Mouse (Mus musculus): ENCODE measurements around the gene Myo3b. TPM values are rescaled to one million over a fixed set of nuclear protein-coding genes. Genes with fewer than 3 reads are reported as not detected.
"Not testable (repeated sequence)": the region's sequence is repeated elsewhere in the genome, so short reads cannot be mapped to it uniquely, and the experiment has no call there.

Myo3b gene
- polyA plus RNA-seq, 1 experiment from 2014 or later, result 0.16 TPM

DNA sequence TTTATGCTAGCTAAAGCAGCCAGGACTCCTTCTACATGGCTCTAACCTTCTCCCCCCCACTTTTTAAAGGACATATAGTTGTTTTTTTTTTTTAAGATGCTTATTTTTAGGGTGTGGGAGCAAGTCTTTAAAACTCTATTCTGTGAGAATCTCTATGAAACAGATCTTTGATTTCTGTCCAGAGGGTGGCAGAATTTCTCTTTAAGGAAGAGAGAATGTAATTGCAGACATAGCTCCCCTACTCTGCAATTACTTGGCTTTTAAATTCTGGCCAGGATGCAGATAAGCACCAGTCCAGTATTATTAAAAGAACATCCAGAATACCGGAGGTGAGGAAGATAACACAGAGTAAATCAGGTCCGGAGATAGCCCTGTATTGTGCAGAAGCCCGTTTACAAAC, 178.9 kb downstream of the Myo3b start:
- ATAC-seq, result no peak
- no peaks in the 10 kb centered on the region for H3K36me3 ChIP-seq (ENCODE audit: control insufficient read depth, insufficient read depth, low read length)
- H3K4me3 ChIP-seq (ENCODE audit: low read depth, low read length), result no peak overlapping the region
- 82% methylated on average over 3 of the region's 3 CpGs for WGBS
- H3K27ac ChIP-seq (ENCODE audit: low read length), result no peak overlapping the region
- H3K27me3 ChIP-seq (ENCODE audit: control insufficient read depth, insufficient read depth, low read depth, low read length), result no peaks in the 10 kb centered on the region
- H3K4me2 ChIP-seq (ENCODE audit: low read length), result no peak overlapping the region
- peaks cover 9% of the 10 kb centered on the region for H3K4me1 ChIP-seq (ENCODE audit: control insufficient read depth, insufficient read depth, low read length)
- no peak overlapping the region for H3K9ac ChIP-seq (ENCODE audit: low read depth, low read length)
- no peaks in the 10 kb centered on the region for H3K9me3 ChIP-seq (replicated peaks; ENCODE audit: control insufficient read depth, low read length, poor library complexity, severe bottlenecking)

- no peaks in the 10 kb centered on the region for H3K9me3 ChIP-seq (replicated peaks; ENCODE audit: control insufficient read depth, low read length, poor library complexity, severe bottlenecking)
- no peak for ATAC-seq
- H3K4me1 ChIP-seq (ENCODE audit: control insufficient read depth, insufficient read depth, low read length), result peaks cover 9% of the 10 kb centered on the region
- WGBS, result 54% methylated on average over 8 of the region's 8 CpGs
- no peaks in the 10 kb centered on the region for H3K27me3 ChIP-seq (ENCODE audit: control insufficient read depth, insufficient read depth, low read depth, low read length)
- 0 out of 2 replicates have a peak overlapping the region, but pooled peaks have one; percentile 3 for H3K27ac ChIP-seq (ENCODE audit: low read length)
- no peaks in the 10 kb centered on the region for H3K36me3 ChIP-seq (ENCODE audit: control insufficient read depth, insufficient read depth, low read length)
- no peak overlapping the region for H3K9ac ChIP-seq (ENCODE audit: low read depth, low read length)
- H3K4me3 ChIP-seq (ENCODE audit: low read depth, low read length), result no peak overlapping the region
- H3K4me2 ChIP-seq (ENCODE audit: low read length), result no peak overlapping the region
Measured at GRCm38 (mm10) chr2:70218469-70218868, 179.5 kb downstream of the Myo3b start.

DNA sequence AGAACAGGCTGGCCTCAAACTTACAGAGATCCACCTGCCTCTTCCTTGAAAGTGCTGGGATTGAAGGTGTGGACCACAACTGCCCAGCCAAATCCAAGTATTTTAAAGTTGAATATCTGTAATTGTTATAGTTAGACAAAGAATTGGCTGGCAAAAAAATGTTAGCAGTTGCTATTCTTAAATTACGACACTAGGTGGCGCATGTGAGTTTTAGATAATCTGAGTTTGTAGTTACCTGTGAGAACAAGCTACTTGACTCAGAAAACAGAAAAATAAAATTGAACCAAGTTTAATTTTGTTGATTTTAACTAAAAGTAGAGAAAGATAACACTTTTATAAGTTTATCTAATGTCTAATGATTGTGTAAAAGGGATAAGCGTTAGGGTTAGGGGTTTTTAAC, 187.8 kb downstream of the Myo3b start:
- H3K36me3 ChIP-seq (ENCODE audit: control insufficient read depth, insufficient read depth, low read length), result no peaks in the 10 kb centered on the region
- 13% methylated on average over 3 of the region's 3 CpGs for WGBS
- H3K27ac ChIP-seq (ENCODE audit: low read length), result no peak overlapping the region
- no peak overlapping the region for H3K4me3 ChIP-seq (ENCODE audit: low read depth, low read length)
- H3K27me3 ChIP-seq (ENCODE audit: control insufficient read depth, insufficient read depth, low read depth, low read length), result no peaks in the 10 kb centered on the region
- no peak for ATAC-seq
- no peaks in the 10 kb centered on the region for H3K4me1 ChIP-seq (ENCODE audit: control insufficient read depth, insufficient read depth, low read length)
- H3K9ac ChIP-seq (ENCODE audit: low read depth, low read length), result no peak overlapping the region
- no peak overlapping the region for H3K4me2 ChIP-seq (ENCODE audit: low read length)
- no peaks in the 10 kb centered on the region for H3K9me3 ChIP-seq (replicated peaks; ENCODE audit: control insufficient read depth, low read length, poor library complexity, severe bottlenecking)

DNA sequence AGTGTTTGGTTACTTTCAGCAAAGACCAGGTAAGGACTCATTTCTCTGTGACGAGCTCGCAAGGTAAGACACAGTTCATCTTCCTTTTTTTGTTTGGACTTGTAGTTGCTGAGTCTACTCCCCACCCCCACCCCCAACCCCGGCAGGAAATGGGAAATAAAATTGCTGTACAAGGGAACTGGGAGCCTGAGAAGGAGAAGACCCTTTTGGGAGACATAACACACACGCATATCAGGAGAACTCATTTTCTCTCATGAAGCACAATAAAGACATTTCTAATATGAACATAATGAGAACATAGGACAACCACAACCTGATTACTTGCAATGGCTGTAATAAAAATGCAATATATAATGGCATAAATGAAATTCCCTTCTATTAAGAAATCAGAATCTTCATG, 195.5 kb downstream of the Myo3b start:
- not testable (repeated sequence) for H3K27me3 ChIP-seq (ENCODE audit: control insufficient read depth, insufficient read depth, low read depth, low read length); H3K36me3 ChIP-seq (ENCODE audit: control insufficient read depth, insufficient read depth, low read length); H3K4me3 ChIP-seq (ENCODE audit: low read depth, low read length); H3K4me1 ChIP-seq (ENCODE audit: control insufficient read depth, insufficient read depth, low read length); H3K4me2 ChIP-seq (ENCODE audit: low read length); H3K27ac ChIP-seq (ENCODE audit: low read length); H3K9ac ChIP-seq (ENCODE audit: low read depth, low read length); ATAC-seq; H3K9me3 ChIP-seq (replicated peaks; ENCODE audit: control insufficient read depth, low read length, poor library complexity, severe bottlenecking)
- WGBS, result 76% methylated on average over 4 of the region's 4 CpGs

DNA sequence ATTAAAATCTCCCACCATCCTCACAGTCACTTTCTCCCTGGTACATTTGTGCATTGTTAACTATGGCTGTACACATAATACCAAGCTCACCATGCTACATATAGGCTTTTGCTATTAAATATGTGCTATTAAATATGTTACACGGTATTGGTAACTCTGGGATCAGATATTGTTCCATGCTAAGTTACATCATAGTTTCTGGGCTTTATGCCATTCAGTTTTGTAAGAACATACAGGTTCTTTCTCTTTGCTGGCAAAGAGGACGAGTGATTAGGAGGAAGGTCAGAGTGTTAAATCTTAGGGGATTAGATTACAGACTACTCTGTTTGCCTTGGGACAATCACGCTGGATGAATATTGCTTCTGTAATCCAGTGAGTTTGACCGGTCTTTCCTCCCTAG, 207.1 kb downstream of the Myo3b start:
- 60% methylated on average over 4 of the region's 4 CpGs for WGBS
- Histone ChIP-seq H3K9me3 (replicated peaks; ENCODE audit: control insufficient read depth, low read length, poor library complexity, severe bottlenecking) (no peaks in the 10 kb centered on the region), H3K4me2 (ENCODE audit: low read length) (no peak overlapping the region), H3K27me3 (ENCODE audit: control insufficient read depth, insufficient read depth, low read depth, low read length) (no peaks in the 10 kb centered on the region), H3K9ac (ENCODE audit: low read depth, low read length) (no peak overlapping the region), H3K27ac (ENCODE audit: low read length) (no peak overlapping the region), H3K4me1 (ENCODE audit: control insufficient read depth, insufficient read depth, low read length) (no peaks in the 10 kb centered on the region), H3K4me3 (ENCODE audit: low read depth, low read length) (no peak overlapping the region), H3K36me3 (ENCODE audit: control insufficient read depth, insufficient read depth, low read length) (no peaks in the 10 kb centered on the region)
- ATAC-seq, result no peak

- no peaks in the 10 kb centered on the region for H3K36me3 ChIP-seq (ENCODE audit: control insufficient read depth, insufficient read depth, low read length)
- 86% methylated on average over 7 of the region's 7 CpGs for WGBS
- H3K9me3 ChIP-seq (replicated peaks; ENCODE audit: control insufficient read depth, low read length, poor library complexity, severe bottlenecking), result no peaks in the 10 kb centered on the region
- no peak overlapping the region for H3K4me2 ChIP-seq (ENCODE audit: low read length)
- no peak overlapping the region for H3K9ac ChIP-seq (ENCODE audit: low read depth, low read length)
- H3K27ac ChIP-seq (ENCODE audit: low read length), result no peak overlapping the region
- H3K4me3 ChIP-seq (ENCODE audit: low read depth, low read length), result no peak overlapping the region
- no peak for ATAC-seq
- no peaks in the 10 kb centered on the region for H3K4me1 ChIP-seq (ENCODE audit: control insufficient read depth, insufficient read depth, low read length)
- H3K27me3 ChIP-seq (ENCODE audit: control insufficient read depth, insufficient read depth, low read depth, low read length), result no peaks in the 10 kb centered on the region
Measured at GRCm38 (mm10) chr2:70248616-70249015, 209.7 kb downstream of the Myo3b start.

- Histone ChIP-seq H3K4me2 (ENCODE audit: low read length) (no peak overlapping the region), H3K9ac (ENCODE audit: low read depth, low read length) (no peak overlapping the region), H3K9me3 (replicated peaks; ENCODE audit: control insufficient read depth, low read length, poor library complexity, severe bottlenecking) (no peaks in the 10 kb centered on the region), H3K27ac (ENCODE audit: low read length) (no peak overlapping the region), H3K36me3 (ENCODE audit: control insufficient read depth, insufficient read depth, low read length) (no peaks in the 10 kb centered on the region), H3K4me3 (ENCODE audit: low read depth, low read length) (no peak overlapping the region), H3K27me3 (ENCODE audit: control insufficient read depth, insufficient read depth, low read depth, low read length) (no peaks in the 10 kb centered on the region), H3K4me1 (ENCODE audit: control insufficient read depth, insufficient read depth, low read length) (no peaks in the 10 kb centered on the region)
- 60% methylated on average over 4 of the region's 4 CpGs for WGBS
- no peak for ATAC-seq
Measured at GRCm38 (mm10) chr2:70249872-70250271, 210.9 kb downstream of the Myo3b start.

GRCm38 (mm10) chr2:70251256-70251655, 212.3 kb downstream of the Myo3b start:
- no peak for ATAC-seq
- H3K9me3 ChIP-seq (replicated peaks; ENCODE audit: control insufficient read depth, low read length, poor library complexity, severe bottlenecking), result no peaks in the 10 kb centered on the region
- H3K9ac ChIP-seq (ENCODE audit: low read depth, low read length), result no peak overlapping the region
- H3K27ac ChIP-seq (ENCODE audit: low read length), result no peak overlapping the region
- 91% methylated on average over 10 of the region's 10 CpGs for WGBS
- no peaks in the 10 kb centered on the region for H3K36me3 ChIP-seq (ENCODE audit: control insufficient read depth, insufficient read depth, low read length)
- no peak overlapping the region for H3K4me3 ChIP-seq (ENCODE audit: low read depth, low read length)
- H3K27me3 ChIP-seq (ENCODE audit: control insufficient read depth, insufficient read depth, low read depth, low read length), result no peaks in the 10 kb centered on the region
- H3K4me1 ChIP-seq (ENCODE audit: control insufficient read depth, insufficient read depth, low read length), result no peaks in the 10 kb centered on the region
- H3K4me2 ChIP-seq (ENCODE audit: low read length), result no peak overlapping the region

DNA sequence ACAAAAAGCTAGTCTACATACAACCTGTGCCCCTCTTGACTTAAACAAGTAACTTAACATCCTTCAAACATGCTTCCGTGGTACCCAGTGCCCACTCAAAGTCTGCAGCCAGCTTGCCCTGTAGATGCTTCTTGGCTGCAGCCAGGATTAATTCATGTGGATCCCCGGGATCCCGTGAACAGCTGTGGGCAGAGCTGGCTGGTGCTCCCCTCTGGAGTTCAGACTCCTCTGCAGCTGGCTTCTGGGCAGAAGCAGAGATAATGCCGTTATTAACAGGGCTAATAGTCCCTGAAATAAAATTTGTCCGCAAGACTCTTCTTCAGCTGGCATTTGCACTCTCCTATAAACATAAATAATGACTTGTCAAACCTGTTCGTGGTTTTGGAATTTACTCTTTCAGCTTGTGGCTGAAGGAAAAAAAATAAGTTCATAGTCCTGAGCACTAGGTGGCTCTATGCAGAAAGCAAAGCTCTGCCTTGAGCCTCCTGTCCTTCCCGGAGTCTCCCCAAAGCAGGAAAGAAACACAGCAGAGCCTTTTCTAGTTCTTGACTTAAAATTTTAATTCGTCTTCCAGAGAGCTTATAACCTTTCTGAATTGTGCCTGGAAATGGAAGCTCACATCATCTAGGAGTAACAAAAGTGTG, 220.6 kb downstream of the Myo3b start:
- peaks cover 28% of the 10 kb centered on the region for H3K4me1 ChIP-seq (ENCODE audit: control insufficient read depth, insufficient read depth, low read length)
- H3K4me2 ChIP-seq (ENCODE audit: low read length), result peak overlapping the region; percentile 23; the same call in 1 of the 2 replicates
- no peak overlapping the region for H3K4me3 ChIP-seq (ENCODE audit: low read depth, low read length)
- no peak overlapping the region for H3K9ac ChIP-seq (ENCODE audit: low read depth, low read length)
- H3K36me3 ChIP-seq (ENCODE audit: control insufficient read depth, insufficient read depth, low read length), result no peaks in the 10 kb centered on the region
- 15% methylated on average over 8 of the region's 8 CpGs for WGBS
- no peaks in the 10 kb centered on the region for H3K27me3 ChIP-seq (ENCODE audit: control insufficient read depth, insufficient read depth, low read depth, low read length)
- no peak; the same call in 1 of the 2 replicates for ATAC-seq
- no peaks in the 10 kb centered on the region for H3K9me3 ChIP-seq (replicated peaks; ENCODE audit: control insufficient read depth, low read length, poor library complexity, severe bottlenecking)
- H3K27ac ChIP-seq (ENCODE audit: low read length), result no peak overlapping the region

Measured in midbrain, embryonic 16.5 days (tissue).